Mouse (Mus musculus): ENCODE results near the gene Cpne2. TPM values are rescaled to one million over a fixed set of nuclear protein-coding genes. Genes with fewer than 3 reads are reported as not detected.

The Cpne2 gene
- polyA plus RNA-seq, 1 experiment: 31.5 TPM

DNA sequence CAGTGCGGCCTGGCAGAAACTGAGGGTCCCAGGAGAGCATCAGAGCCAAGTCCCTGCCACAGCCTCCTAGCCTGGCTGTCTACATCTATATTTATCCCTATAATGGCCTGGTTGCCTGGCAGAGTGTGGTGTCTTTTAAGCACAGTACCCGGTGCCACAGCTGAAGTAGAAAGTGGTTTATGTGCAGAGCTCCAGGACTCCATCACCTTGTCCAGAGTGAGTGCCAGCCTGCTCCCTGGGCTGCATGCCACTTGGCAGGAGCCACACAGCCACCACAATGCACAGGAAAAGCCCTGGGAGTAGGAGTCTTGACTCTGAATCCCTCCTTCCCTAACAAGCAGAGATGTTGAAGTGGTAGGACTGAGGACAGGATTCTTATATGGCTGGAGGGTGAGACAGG lies 4.7 kb downstream of the Cpne2 start:
- peak; percentile 57 for DNase-seq (ENCODE audit: low read depth)
- TF ChIP-seq POLR2A (IDR thresholded peaks at IDR 0.05; ENCODE audit: borderline replicate concordance, extremely low read depth, insufficient read depth, insufficient read length, poor library complexity, severe bottlenecking): no peak
- no peak for TF ChIP-seq CTCF (IDR thresholded peaks at IDR 0.05; ENCODE audit: borderline replicate concordance, extremely low read depth, insufficient read depth, insufficient read length)

DNA sequence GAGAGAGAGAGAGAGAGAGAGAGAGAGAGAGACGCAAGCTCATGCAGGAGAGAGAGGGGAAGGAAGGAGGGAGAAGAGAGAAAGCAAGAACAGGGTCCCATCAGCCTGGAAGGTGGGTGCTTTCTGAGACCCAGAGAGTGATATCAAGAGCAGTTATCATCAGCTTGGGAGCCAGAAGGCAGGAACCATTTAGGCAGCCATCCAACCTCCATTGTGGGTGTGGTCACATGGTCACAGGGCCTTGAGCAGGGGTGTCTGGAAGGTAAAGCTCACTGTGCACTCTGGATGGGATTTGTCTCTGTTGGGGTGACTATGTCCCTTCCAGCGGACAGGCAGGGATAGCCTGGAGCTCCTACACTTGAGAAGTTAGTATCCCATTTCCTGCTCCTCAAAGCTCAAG lies 7.2 kb downstream of the Cpne2 start:
- TF ChIP-seq CTCF (IDR thresholded peaks at IDR 0.05; ENCODE audit: borderline replicate concordance, extremely low read depth, insufficient read depth, insufficient read length): no peak
- TF ChIP-seq POLR2A (IDR thresholded peaks at IDR 0.05; ENCODE audit: borderline replicate concordance, extremely low read depth, insufficient read depth, insufficient read length, poor library complexity, severe bottlenecking): no peak
- DNase-seq (ENCODE audit: low read depth): no peak

DNA sequence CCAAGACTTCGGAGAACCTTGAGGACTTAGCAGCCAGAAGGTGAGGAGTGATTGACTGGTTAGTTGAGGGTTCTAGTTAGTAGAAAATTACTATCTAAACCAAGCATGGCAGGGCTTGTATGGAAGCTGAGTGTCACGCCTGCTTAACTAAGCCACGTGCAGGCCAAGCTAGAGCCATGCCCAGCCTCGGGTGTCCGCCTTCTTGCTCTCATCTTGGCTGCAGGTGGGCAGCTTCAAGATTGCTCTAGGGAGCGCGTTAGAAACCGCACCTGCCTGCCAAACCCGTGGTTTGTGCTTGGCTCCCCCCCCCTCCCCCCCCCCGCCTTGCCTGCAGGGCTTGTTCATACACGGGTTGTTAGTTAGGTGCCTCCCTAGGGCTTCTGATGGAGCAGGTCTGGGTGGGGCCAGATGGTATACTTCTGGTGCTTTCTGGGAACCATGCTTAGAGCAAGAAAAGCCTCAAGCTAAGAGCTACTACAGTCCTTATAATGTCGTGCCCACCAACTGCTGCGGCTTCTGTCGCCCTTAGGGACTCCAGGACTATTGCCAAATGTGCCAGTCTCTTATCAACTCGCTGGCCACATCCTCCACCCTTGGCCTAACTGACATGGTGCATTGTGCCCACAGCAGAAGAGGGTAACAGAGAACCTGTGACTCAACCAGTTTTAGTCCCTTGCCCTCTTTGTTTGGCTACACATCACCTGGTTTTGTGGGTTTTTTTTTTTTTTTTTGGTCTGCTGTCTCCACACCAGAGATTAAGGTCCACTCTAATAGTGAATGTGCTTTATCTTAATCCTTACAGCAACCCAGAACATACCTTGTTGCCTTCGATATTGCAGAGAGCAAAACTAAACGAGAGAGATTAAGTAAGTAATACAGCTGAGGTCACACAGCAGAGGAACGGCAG lies 8.4 kb downstream of the Cpne2 start:
- no peak for DNase-seq (ENCODE audit: low read depth)
- TF ChIP-seq POLR2A (IDR thresholded peaks at IDR 0.05; ENCODE audit: borderline replicate concordance, extremely low read depth, insufficient read depth, insufficient read length, poor library complexity, severe bottlenecking): no peak
- TF ChIP-seq CTCF (IDR thresholded peaks at IDR 0.05; ENCODE audit: borderline replicate concordance, extremely low read depth, insufficient read depth, insufficient read length): no peak

GRCm38 (mm10) chr8:94543981-94544380 lies 11.2 kb downstream of the Cpne2 start:
- TF ChIP-seq CTCF (IDR thresholded peaks at IDR 0.05; ENCODE audit: borderline replicate concordance, extremely low read depth, insufficient read depth, insufficient read length) (no peak), POLR2A (IDR thresholded peaks at IDR 0.05; ENCODE audit: borderline replicate concordance, extremely low read depth, insufficient read depth, insufficient read length, poor library complexity, severe bottlenecking) (no peak)

GRCm38 (mm10) chr8:94549041-94549440 lies 16.3 kb downstream of the Cpne2 start:
- TF ChIP-seq POLR2A (IDR thresholded peaks at IDR 0.05; ENCODE audit: borderline replicate concordance, extremely low read depth, insufficient read depth, insufficient read length, poor library complexity, severe bottlenecking) (no peak), CTCF (IDR thresholded peaks at IDR 0.05; ENCODE audit: borderline replicate concordance, extremely low read depth, insufficient read depth, insufficient read length) (no peak)
- DNase-seq (ENCODE audit: low read depth): no peak

More at GRCm38 (mm10) chr8:94543981-94544380, 11.2 kb downstream of the Cpne2 start:
- DNase-seq (ENCODE audit: low read depth): no peak

GRCm38 (mm10) chr8:94549482-94549881 lies 16.7 kb downstream of the Cpne2 start:
- no peak for DNase-seq (ENCODE audit: low read depth)
- TF ChIP-seq POLR2A (IDR thresholded peaks at IDR 0.05; ENCODE audit: borderline replicate concordance, extremely low read depth, insufficient read depth, insufficient read length, poor library complexity, severe bottlenecking) (no peak), CTCF (IDR thresholded peaks at IDR 0.05; ENCODE audit: borderline replicate concordance, extremely low read depth, insufficient read depth, insufficient read length) (no peak)

GRCm38 (mm10) chr8:94549998-94550397 lies 17.2 kb downstream of the Cpne2 start:
- no peak for TF ChIP-seq POLR2A (IDR thresholded peaks at IDR 0.05; ENCODE audit: borderline replicate concordance, extremely low read depth, insufficient read depth, insufficient read length, poor library complexity, severe bottlenecking)
- no peak for TF ChIP-seq CTCF (IDR thresholded peaks at IDR 0.05; ENCODE audit: borderline replicate concordance, extremely low read depth, insufficient read depth, insufficient read length)
- no peak for DNase-seq (ENCODE audit: low read depth)

DNA sequence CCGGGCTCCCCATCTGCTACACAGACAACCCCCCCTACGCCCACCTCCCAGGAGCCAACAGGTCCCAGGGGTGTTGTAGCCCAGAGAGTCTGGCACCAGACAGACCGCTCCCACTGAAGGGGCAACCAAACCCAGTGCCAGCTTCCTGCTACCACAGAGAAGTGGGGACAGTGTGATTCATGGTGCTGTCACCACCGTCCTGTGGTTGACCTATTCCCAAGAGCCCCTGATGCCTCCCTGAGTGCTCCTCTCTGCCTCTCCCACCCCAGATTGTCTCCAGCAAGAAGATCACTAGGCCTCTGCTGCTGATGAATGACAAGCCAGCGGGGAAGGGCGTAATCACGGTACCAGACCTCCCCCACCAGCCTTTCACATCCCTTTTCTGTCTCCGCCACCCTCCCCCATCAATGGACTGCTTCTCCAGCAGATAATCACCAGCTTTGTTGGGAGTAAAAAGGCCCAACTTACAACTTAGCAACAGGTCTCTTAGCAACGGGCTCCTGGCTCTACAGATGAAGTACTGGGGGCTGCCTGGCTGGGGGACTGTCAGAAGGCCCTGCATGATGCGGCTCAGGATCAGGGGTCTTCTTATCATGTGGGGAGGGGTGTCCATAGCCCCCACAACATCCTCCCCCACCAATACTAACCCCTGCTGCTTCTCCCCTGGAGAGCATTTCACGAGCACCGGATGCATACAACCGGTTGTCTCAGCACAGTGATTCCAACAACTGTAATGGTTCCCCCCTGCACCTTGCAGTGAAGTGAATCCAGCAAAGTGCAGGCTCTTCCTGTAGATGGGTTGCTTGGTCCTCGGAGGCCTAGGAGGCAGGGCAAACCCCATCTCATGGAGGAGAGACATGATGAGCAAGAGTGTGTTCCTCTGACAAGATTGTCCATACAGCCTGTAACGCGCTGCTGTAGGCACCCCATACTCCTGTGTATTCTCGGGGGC lies 19.0 kb downstream of the Cpne2 start:
- TF ChIP-seq CTCF (IDR thresholded peaks at IDR 0.05; ENCODE audit: borderline replicate concordance, extremely low read depth, insufficient read depth, insufficient read length) (no peak), POLR2A (IDR thresholded peaks at IDR 0.05; ENCODE audit: borderline replicate concordance, extremely low read depth, insufficient read depth, insufficient read length, poor library complexity, severe bottlenecking) (no peak)
- DNase-seq (ENCODE audit: low read depth): peak; percentile 97

GRCm38 (mm10) chr8:94552696-94553095 lies 19.9 kb downstream of the Cpne2 start:
- TF ChIP-seq CTCF (IDR thresholded peaks at IDR 0.05; ENCODE audit: borderline replicate concordance, extremely low read depth, insufficient read depth, insufficient read length): no peak
- TF ChIP-seq POLR2A (IDR thresholded peaks at IDR 0.05; ENCODE audit: borderline replicate concordance, extremely low read depth, insufficient read depth, insufficient read length, poor library complexity, severe bottlenecking): no peak
- no peak for DNase-seq (ENCODE audit: low read depth)

DNA sequence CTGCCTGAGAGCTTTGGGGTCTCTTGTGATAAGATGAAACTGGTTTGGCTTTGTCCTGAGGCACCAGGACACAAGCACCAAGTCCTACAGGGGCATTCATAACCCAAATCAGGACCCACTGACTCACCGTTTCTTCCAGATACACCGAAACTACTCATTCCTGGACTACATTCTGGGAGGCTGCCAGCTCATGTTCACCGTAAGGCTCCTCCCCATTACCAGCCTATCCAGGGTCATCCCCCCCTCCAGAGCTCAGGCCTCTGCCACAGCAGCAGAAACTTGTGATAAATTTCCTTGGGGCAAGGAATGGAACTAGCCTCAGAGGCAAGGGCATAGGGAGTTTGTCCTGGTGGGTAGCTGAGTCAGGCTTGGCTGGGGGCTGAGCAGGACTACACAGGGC lies 24.5 kb downstream of the Cpne2 start:
- no peak for TF ChIP-seq CTCF (IDR thresholded peaks at IDR 0.05; ENCODE audit: borderline replicate concordance, extremely low read depth, insufficient read depth, insufficient read length)
- TF ChIP-seq POLR2A (IDR thresholded peaks at IDR 0.05; ENCODE audit: borderline replicate concordance, extremely low read depth, insufficient read depth, insufficient read length, poor library complexity, severe bottlenecking): no peak
- no peak for DNase-seq (ENCODE audit: low read depth)

DNA sequence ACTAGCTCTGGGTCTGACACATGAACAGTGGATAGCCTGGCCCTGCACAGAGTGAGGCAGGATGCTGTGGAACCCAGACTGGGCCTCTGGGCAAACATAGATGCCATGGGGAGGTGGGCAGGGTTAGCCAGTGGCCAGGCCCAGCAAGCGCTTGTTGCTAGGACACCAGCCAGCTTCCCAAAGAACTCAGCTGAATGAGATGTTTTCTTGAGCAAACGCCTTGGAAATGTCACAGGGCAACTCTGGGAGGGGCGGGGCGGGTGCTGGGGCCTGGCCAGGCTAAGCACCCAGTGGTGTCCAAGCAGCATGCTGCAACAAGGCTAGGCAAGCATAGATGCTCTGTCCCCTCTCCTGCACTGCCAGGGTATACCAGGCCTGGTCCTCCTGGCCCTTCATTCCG lies 28.5 kb downstream of the Cpne2 start:
- TF ChIP-seq POLR2A (IDR thresholded peaks at IDR 0.05; ENCODE audit: borderline replicate concordance, extremely low read depth, insufficient read depth, insufficient read length, poor library complexity, severe bottlenecking): no peak
- TF ChIP-seq CTCF (IDR thresholded peaks at IDR 0.05; ENCODE audit: borderline replicate concordance, extremely low read depth, insufficient read depth, insufficient read length): no peak
- peak; percentile 86 for DNase-seq (ENCODE audit: low read depth)
